Mouse (Mus musculus) brain, embryonic 14.5 days (tissue): Measurements from ENCODE around the gene Psenen.

Experiments used
- CTCF ChIP-seq: fragments of 200-500 bp; IDR thresholded peaks from 2 replicates; pipeline ENCODE4 v1.5.1; 2012; ENCODE audit warnings: inconsistent platforms, mild to moderate bottlenecking, moderate library complexity, borderline replicate concordance; ENCODE audit not compliant: insufficient read depth, insufficient read length; ENCODE audit errors: extremely low read depth
- POLR2A ChIP-seq: fragments of 200-500 bp; IDR thresholded peaks from 2 replicates; pipeline ENCODE4 v1.6.1; 2012; ENCODE audit warnings: mild to moderate bottlenecking, inconsistent platforms, borderline replicate concordance; ENCODE audit not compliant: poor library complexity, insufficient read depth, insufficient read length, severe bottlenecking; ENCODE audit errors: extremely low read depth

DNA sequence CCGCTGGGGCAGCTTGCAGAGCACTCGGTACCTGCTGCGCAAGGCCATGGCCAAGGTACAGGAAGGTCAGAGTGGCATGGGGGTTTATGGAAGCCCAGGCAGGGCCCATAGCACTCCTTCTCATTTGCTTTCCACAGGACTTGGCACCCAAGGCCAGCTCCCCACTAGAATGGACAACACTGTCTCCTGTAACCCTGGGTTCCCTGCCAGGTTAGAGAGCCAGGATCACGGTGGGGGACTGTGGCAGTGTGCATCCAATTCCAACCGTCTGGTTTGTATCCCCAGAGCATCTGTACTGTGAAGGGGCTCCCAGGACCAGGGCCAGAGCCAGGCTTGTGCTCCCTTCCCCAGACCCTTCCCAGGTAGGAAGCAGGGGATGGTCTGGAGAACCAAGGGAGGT, 42.6 kb downstream of the Psenen start:
- TF ChIP-seq CTCF (no peak), POLR2A (no peak)
